Mouse (Mus musculus) CD8-positive naive resting alpha-beta T cell, adult 2 months (primary cell): Measurements from ENCODE around the gene Cpne9.

Experiments
- DNase-seq, 2 experiments: peaks; one replicate each; pipeline ENCODE4 v3.0.0; 2022; ENCODE audit warnings: low read depth in 2 of 2, low spot score in 2 of 2

The Cpne9 gene

GRCm38 (mm10) chr6:113336852-113337620 lies 54.9 kb downstream of the Cpne9 start:
- DNase-seq: no peak

- no peak for DNase-seq
Measured at GRCm38 (mm10) chr6:113341574-113341973, 59.5 kb downstream of the Cpne9 start.

- no peak for DNase-seq
Measured at GRCm38 (mm10) chr6:113342297-113342696, 60.2 kb downstream of the Cpne9 start.

GRCm38 (mm10) chr6:113343177-113344092 lies 61.3 kb downstream of the Cpne9 start, which contains the start of gene Camk1:
Gene Camk1 (minus strand): TSS chr6:113343984.
- no peak for DNase-seq

- no peak for DNase-seq
Measured at GRCm38 (mm10) chr6:113344321-113344720, 62.2 kb downstream of the Cpne9 start.

GRCm38 (mm10) chr6:113346897-113347296 lies 64.8 kb downstream of the Cpne9 start:
- DNase-seq: no peak

- DNase-seq: no peak
Measured at GRCm38 (mm10) chr6:113350538-113350937, 68.4 kb downstream of the Cpne9 start.

- DNase-seq: no peak
Measured at GRCm38 (mm10) chr6:113351161-113351560, 69.1 kb downstream of the Cpne9 start.

- DNase-seq: no peak
Measured at GRCm38 (mm10) chr6:113351653-113352052, 69.5 kb downstream of the Cpne9 start.

- DNase-seq: no peak
Measured at GRCm38 (mm10) chr6:113352820-113353219, 70.7 kb downstream of the Cpne9 start.

- no peak for DNase-seq
Measured at GRCm38 (mm10) chr6:113353696-113354095, 71.6 kb downstream of the Cpne9 start.
